Mouse (Mus musculus): ENCODE results near the gene Wipf1. TPM values are rescaled to one million over a fixed set of nuclear protein-coding genes. Genes with fewer than 3 reads are reported as not detected.
"Not testable (repeated sequence)": the region's sequence is repeated elsewhere in the genome, so short reads cannot be mapped to it uniquely, and the experiment has no call there.

The Wipf1 gene
- polyA plus RNA-seq, 1 experiment: 8.0 TPM

- Histone ChIP-seq H3K27ac (ENCODE audit: insufficient read depth, low read depth, low read length) (peak overlapping the region; percentile 75), H3K4me3 (ENCODE audit: insufficient read depth, low read depth, low read length) (no peak overlapping the region), H3K36me3 (ENCODE audit: control insufficient read depth, insufficient read depth, low read length) (no peaks in the 10 kb centered on the region), H3K27me3 (replicated peaks; ENCODE audit: control insufficient read depth, insufficient read depth, low read length) (no peaks in the 10 kb centered on the region), H3K4me1 (ENCODE audit: control insufficient read depth, insufficient read depth, low read length) (peaks cover 20% of the 10 kb centered on the region)
- DNase-seq: peak; percentile 85
- 47% methylated on average over 8 of the region's 8 CpGs for WGBS
- no peak for TF ChIP-seq CTCF (conservative IDR thresholded peaks at IDR 0.05; ENCODE audit: insufficient read depth, insufficient read length, low read depth, low read length)
- no peak for TF ChIP-seq POLR2A (IDR thresholded peaks at IDR 0.05; ENCODE audit: low read depth, low read length)
Observed at GRCm38 (mm10) chr2:73557956-73558355, 28.4 kb upstream of the Wipf1 start.

- peaks cover 20% of the 10 kb centered on the region for H3K4me1 ChIP-seq (ENCODE audit: control insufficient read depth, insufficient read depth, low read length)
Observed at GRCm38 (mm10) chr2:73557061-73557460, 27.5 kb upstream of the Wipf1 start.

GRCm38 (mm10) chr2:73554389-73554788 is 24.9 kb upstream of the Wipf1 start:
- H3K27me3 ChIP-seq (replicated peaks; ENCODE audit: control insufficient read depth, insufficient read depth, low read length): no peaks in the 10 kb centered on the region
- TF ChIP-seq POLR2A (IDR thresholded peaks at IDR 0.05; ENCODE audit: low read depth, low read length) (no peak), CTCF (conservative IDR thresholded peaks at IDR 0.05; ENCODE audit: insufficient read depth, insufficient read length, low read depth, low read length) (no peak)
- no peak overlapping the region for H3K4me3 ChIP-seq (ENCODE audit: insufficient read depth, low read depth, low read length)
- H3K36me3 ChIP-seq (ENCODE audit: control insufficient read depth, insufficient read depth, low read length): no peaks in the 10 kb centered on the region
- peaks cover 16% of the 10 kb centered on the region; the same call in 1 of the 2 replicates for H3K4me1 ChIP-seq (ENCODE audit: control insufficient read depth, insufficient read depth, low read length)
- WGBS: 81% methylated on average over 3 of the region's 3 CpGs
- DNase-seq: no peak
- no peak overlapping the region for H3K27ac ChIP-seq (ENCODE audit: insufficient read depth, low read depth, low read length)

More at GRCm38 (mm10) chr2:73557061-73557460, 27.5 kb upstream of the Wipf1 start:
- 67% methylated on average over 3 of the region's 3 CpGs for WGBS
- H3K27me3 ChIP-seq (replicated peaks; ENCODE audit: control insufficient read depth, insufficient read depth, low read length); H3K36me3 ChIP-seq (ENCODE audit: control insufficient read depth, insufficient read depth, low read length): not testable (repeated sequence)
- peak; percentile 86 for DNase-seq
- peak overlapping the region; percentile 25; the same call in 1 of the 2 replicates for H3K4me3 ChIP-seq (ENCODE audit: insufficient read depth, low read depth, low read length)
- H3K27ac ChIP-seq (ENCODE audit: insufficient read depth, low read depth, low read length): peak overlapping the region; percentile 75

- Histone ChIP-seq H3K36me3 (ENCODE audit: control insufficient read depth, insufficient read depth, low read length) (no peaks in the 10 kb centered on the region), H3K27ac (ENCODE audit: insufficient read depth, low read depth, low read length) (no peak overlapping the region), H3K27me3 (replicated peaks; ENCODE audit: control insufficient read depth, insufficient read depth, low read length) (no peaks in the 10 kb centered on the region), H3K4me3 (ENCODE audit: insufficient read depth, low read depth, low read length) (no peak overlapping the region), H3K4me1 (ENCODE audit: control insufficient read depth, insufficient read depth, low read length) (peaks cover 12% of the 10 kb centered on the region; the same call in 1 of the 2 replicates)
- WGBS: 26% methylated on average over 3 of the region's 3 CpGs
- TF ChIP-seq POLR2A (IDR thresholded peaks at IDR 0.05; ENCODE audit: low read depth, low read length) (no peak), CTCF (conservative IDR thresholded peaks at IDR 0.05; ENCODE audit: insufficient read depth, insufficient read length, low read depth, low read length) (no peak)
- peak; percentile 78 for DNase-seq
Observed at GRCm38 (mm10) chr2:73552926-73553325, 23.4 kb upstream of the Wipf1 start.

- Histone ChIP-seq H3K27ac (ENCODE audit: insufficient read depth, low read depth, low read length) (no peak overlapping the region), H3K27me3 (replicated peaks; ENCODE audit: control insufficient read depth, insufficient read depth, low read length) (no peaks in the 10 kb centered on the region), H3K36me3 (ENCODE audit: control insufficient read depth, insufficient read depth, low read length) (no peaks in the 10 kb centered on the region), H3K4me1 (ENCODE audit: control insufficient read depth, insufficient read depth, low read length) (peaks cover 7% of the 10 kb centered on the region; the same call in 1 of the 2 replicates), H3K4me3 (ENCODE audit: insufficient read depth, low read depth, low read length) (no peak overlapping the region)
- peak; percentile 47 for DNase-seq
- TF ChIP-seq CTCF (conservative IDR thresholded peaks at IDR 0.05; ENCODE audit: insufficient read depth, insufficient read length, low read depth, low read length): no peak
- no peak for TF ChIP-seq POLR2A (IDR thresholded peaks at IDR 0.05; ENCODE audit: low read depth, low read length)
- WGBS: 10% methylated on average over 6 of the region's 6 CpGs
Observed at GRCm38 (mm10) chr2:73550725-73551124, 21.2 kb upstream of the Wipf1 start.

GRCm38 (mm10) chr2:73548542-73548941 is 19.0 kb upstream of the Wipf1 start:
- TF ChIP-seq POLR2A (IDR thresholded peaks at IDR 0.05; ENCODE audit: low read depth, low read length): no peak
- TF ChIP-seq CTCF (conservative IDR thresholded peaks at IDR 0.05; ENCODE audit: insufficient read depth, insufficient read length, low read depth, low read length): no peak
- DNase-seq: no peak
- 67% methylated on average over 2 of the region's 2 CpGs for WGBS

GRCm38 (mm10) chr2:73547256-73547655 is 17.7 kb upstream of the Wipf1 start:
- Histone ChIP-seq H3K4me1 (ENCODE audit: control insufficient read depth, insufficient read depth, low read length) (peaks cover 3% of the 10 kb centered on the region; the same call in 1 of the 2 replicates), H3K4me3 (ENCODE audit: insufficient read depth, low read depth, low read length) (no peak overlapping the region), H3K36me3 (ENCODE audit: control insufficient read depth, insufficient read depth, low read length) (no peaks in the 10 kb centered on the region), H3K27ac (ENCODE audit: insufficient read depth, low read depth, low read length) (no peak overlapping the region), H3K27me3 (replicated peaks; ENCODE audit: control insufficient read depth, insufficient read depth, low read length) (no peaks in the 10 kb centered on the region)
- 78% methylated on average over 4 of the region's 4 CpGs for WGBS
- no peak for TF ChIP-seq CTCF (conservative IDR thresholded peaks at IDR 0.05; ENCODE audit: insufficient read depth, insufficient read length, low read depth, low read length)
- TF ChIP-seq POLR2A (IDR thresholded peaks at IDR 0.05; ENCODE audit: low read depth, low read length): no peak
- no peak for DNase-seq

More at GRCm38 (mm10) chr2:73548542-73548941, 19.0 kb upstream of the Wipf1 start:
- Histone ChIP-seq H3K27me3 (replicated peaks; ENCODE audit: control insufficient read depth, insufficient read depth, low read length) (no peaks in the 10 kb centered on the region), H3K4me1 (ENCODE audit: control insufficient read depth, insufficient read depth, low read length) (peaks cover 7% of the 10 kb centered on the region; the same call in 1 of the 2 replicates), H3K36me3 (ENCODE audit: control insufficient read depth, insufficient read depth, low read length) (no peaks in the 10 kb centered on the region), H3K27ac (ENCODE audit: insufficient read depth, low read depth, low read length) (no peak overlapping the region), H3K4me3 (ENCODE audit: insufficient read depth, low read depth, low read length) (no peak overlapping the region)

Data from kidney, adult 2 months (tissue).